Mouse (Mus musculus) intestine, embryonic 15.5 days (tissue): ENCODE measurements around the gene Esrrb. TPM values are rescaled to one million over a fixed set of nuclear protein-coding genes. Genes with fewer than 3 reads are reported as not detected.

Experiments
- ATAC-seq: fragments of 200-750 bp; cut with Nextera tagmentation; 2 replicates; pipeline ENCODE4 v1.8.0; 2017; ENCODE audit warnings: moderate TSS enrichment, moderate library complexity
- H3K27ac ChIP-seq: fragments of 300-500 bp; sonication (generic); 2 replicates; pipeline ENCODE4 v1.5.1; 2015; ENCODE audit warnings: mild to moderate bottlenecking, inconsistent platforms
- H3K27me3 ChIP-seq: fragments of 300-500 bp; sonication (generic); replicated peaks from 2 replicates; pipeline ENCODE4 v1.6.1; 2015; ENCODE audit warnings: inconsistent platforms
- H3K36me3 ChIP-seq: fragments of 300-500 bp; sonication (generic); 2 replicates; pipeline ENCODE4 v1.6.1; 2015; ENCODE audit warnings: inconsistent platforms
- H3K4me1 ChIP-seq: fragments of 300-500 bp; sonication (generic); replicated peaks from 2 replicates; pipeline ENCODE4 v1.6.1; 2015; ENCODE audit warnings: inconsistent platforms
- H3K4me2 ChIP-seq: fragments of 300-500 bp; sonication (generic); replicated peaks from 2 replicates; pipeline ENCODE4 v1.6.1; 2015; ENCODE audit warnings: mild to moderate bottlenecking, inconsistent platforms
- H3K4me3 ChIP-seq: fragments of 300-500 bp; sonication (generic); replicated peaks from 2 replicates; pipeline ENCODE4 v1.5.1; 2015; ENCODE audit warnings: inconsistent platforms
- H3K9ac ChIP-seq: fragments of 300-500 bp; sonication (generic); 2 replicates; pipeline ENCODE4 v1.6.1; 2015; ENCODE audit warnings: inconsistent platforms
- H3K9me3 ChIP-seq: fragments of 300-500 bp; sonication (generic); 2 replicates; pipeline ENCODE4 v1.6.1; 2016; ENCODE audit warnings: inconsistent platforms
- WGBS: fragments of 180-500 bp; shearing (Covaris S2); methylation state at CpG from one replicate; pipeline ENCODE4 v1.1.7; 2015; 5-methylcytosine and 5-hydroxymethylcytosine counted together
- polyA plus RNA-seq: library from polyadenylated mRNA; unstranded; fragments of >200 nt; fragmentation: Nextera tagmentation; extraction: Ambion mirVana; gene quantifications from 2 replicates; pipeline ENCODE4 v1.2.1, GENCODE M21; 2015

Esrrb gene
- polyA plus RNA-seq, 1 experiment from 2014 or later: 0.39 TPM

DNA sequence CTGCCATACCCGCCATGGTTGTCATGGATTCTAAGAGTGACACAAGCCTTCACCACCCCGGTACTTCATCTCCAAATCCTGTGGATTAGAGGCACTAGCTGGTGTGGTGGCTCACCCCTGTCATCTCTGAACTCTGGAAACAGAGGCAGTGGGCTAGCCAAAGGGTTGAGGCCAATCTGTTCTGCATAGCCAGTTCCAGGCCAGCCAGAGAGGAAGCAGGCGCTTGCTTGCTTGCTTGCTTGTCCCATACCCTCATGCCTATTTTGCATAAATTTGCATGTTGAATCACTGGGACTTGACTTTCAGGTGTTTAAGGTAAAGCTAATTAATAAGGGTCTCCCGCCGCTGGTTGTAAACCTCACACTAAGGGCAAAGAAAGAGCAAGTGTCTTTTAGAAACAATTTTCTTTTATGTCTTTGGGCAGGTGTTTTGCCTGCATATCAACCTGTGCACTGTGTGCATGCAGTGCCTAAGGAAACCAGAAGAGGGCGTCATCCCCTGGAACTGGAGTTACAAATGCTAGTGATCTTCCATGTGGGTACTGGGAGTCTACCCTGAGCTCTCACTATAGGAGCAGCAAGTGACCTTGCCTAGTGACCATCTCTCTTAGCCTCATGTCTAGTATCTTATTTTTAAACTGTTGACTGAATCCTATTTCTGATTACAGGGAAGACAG lies 147.5 kb downstream of the Esrrb start:
- Histone ChIP-seq H3K9me3 (no peaks in the 10 kb centered on the region), H3K4me1 (peaks cover 5% of the 10 kb centered on the region; the same call in 1 of the 2 replicates), H3K4me3 (no peak overlapping the region), H3K27ac (no peak overlapping the region), H3K4me2 (no peak overlapping the region), H3K36me3 (no peaks in the 10 kb centered on the region), H3K9ac (no peak overlapping the region), H3K27me3 (no peaks in the 10 kb centered on the region)
- WGBS: 78% methylated on average over 6 of the region's 6 CpGs
- ATAC-seq: no peak

DNA sequence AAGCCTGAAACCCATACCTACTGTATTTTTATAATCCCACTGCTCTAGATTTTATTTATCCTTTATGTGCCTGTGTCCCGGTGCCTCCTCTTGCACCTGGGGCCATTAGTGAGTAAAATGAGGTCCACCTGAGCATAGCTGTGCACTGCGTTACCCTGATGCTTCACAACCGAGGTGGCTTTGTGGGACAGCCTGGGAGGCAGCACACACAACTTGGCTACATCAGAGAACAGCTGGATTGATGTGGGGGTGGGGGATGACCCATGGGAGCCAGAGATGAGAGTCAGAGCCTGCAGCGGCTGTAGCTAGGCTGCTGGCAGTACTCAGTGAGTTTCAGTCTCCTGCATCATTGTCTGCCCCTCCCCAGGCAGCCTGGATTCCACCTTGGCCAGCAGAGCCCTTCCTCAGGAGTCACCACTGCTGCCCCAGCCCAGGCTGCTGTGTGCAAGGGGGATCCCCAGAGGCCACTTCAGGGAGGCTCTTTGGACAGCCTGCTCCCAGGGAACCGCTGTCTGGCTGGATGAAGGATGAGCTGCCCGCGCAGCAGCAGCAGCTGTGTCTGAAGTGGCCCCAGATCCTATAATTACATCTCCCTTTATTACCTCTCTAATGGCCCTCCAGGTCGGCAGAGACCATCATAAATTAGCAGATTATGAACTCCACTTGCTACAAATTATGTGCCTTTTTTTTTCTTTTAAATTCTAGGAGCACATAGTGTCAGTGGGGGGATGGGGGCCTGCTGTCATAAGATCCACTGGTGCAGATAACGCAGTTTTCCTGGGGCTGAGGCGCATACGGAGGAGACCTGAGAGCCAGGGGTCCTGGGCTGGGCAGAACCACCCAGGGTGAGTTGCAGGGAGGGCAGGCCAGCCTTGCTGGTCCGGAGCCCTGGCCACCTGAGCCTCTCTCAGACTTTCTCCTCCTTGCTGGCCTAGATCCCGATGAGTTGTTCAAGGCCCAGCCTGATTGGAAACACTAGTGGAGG lies 148.7 kb downstream of the Esrrb start:
- H3K27me3 ChIP-seq: no peaks in the 10 kb centered on the region
- no peak overlapping the region for H3K27ac ChIP-seq
- 33% methylated on average over 13 of the region's 13 CpGs for WGBS
- no peak overlapping the region for H3K4me2 ChIP-seq
- H3K9me3 ChIP-seq: no peaks in the 10 kb centered on the region
- peaks cover 5% of the 10 kb centered on the region; the same call in 1 of the 2 replicates for H3K4me1 ChIP-seq
- no peak overlapping the region for H3K9ac ChIP-seq
- no peak overlapping the region for H3K4me3 ChIP-seq
- ATAC-seq: 0 out of 2 replicates have a peak, but pooled peaks have one; percentile 39
- H3K36me3 ChIP-seq: no peaks in the 10 kb centered on the region

DNA sequence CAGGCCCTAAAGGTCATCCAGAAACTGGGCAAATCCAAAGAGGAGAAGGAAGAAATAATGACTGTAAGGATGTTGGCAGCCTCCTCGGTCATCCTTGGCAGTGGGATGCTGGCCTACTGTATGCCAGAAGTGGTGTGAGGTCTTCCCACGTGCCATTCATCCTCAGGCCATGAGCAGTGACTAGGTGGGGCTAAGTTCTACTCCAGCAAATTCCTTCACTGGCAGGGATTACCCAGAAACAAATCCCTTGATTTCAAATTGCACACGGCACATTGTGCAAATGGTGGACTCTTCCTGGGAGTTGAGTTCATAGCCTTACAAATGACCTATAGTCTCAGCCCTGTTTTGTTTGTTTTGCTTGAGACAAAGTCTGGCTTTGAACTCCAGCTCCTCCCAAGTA lies 151.4 kb downstream of the Esrrb start:
- ATAC-seq: no peak
- 79% methylated on average over 3 of the region's 3 CpGs for WGBS
- no peak overlapping the region for H3K9ac ChIP-seq
- no peak overlapping the region for H3K4me2 ChIP-seq
- no peaks in the 10 kb centered on the region for H3K9me3 ChIP-seq
- no peak overlapping the region for H3K27ac ChIP-seq
- H3K27me3 ChIP-seq: no peaks in the 10 kb centered on the region
- no peak overlapping the region for H3K4me3 ChIP-seq
- H3K36me3 ChIP-seq: no peaks in the 10 kb centered on the region
- peaks cover 5% of the 10 kb centered on the region; the same call in 1 of the 2 replicates for H3K4me1 ChIP-seq

DNA sequence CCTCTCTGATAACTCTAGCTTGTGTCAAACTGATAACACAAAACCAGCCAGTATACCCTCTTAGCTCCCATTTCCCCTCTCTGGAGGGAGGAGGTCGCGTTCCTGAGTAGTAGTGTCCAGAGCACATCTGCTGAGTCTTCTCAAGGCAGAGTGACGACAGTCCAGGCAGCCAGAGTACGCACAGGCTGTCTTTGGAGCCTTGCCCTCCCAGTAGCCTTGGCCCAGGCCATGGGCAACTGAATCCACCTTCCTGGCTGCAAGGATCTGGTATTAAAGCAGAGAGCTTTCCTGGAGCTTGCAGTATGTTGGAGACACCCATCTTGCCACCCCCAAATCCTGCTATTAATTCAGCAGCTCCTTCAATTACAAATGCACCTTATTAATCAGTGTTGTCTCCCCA lies 152.7 kb downstream of the Esrrb start:
- Histone ChIP-seq H3K9ac (no peak overlapping the region), H3K27ac (no peak overlapping the region), H3K4me3 (no peak overlapping the region), H3K4me2 (no peak overlapping the region), H3K27me3 (0 out of 2 replicates have a peak, but pooled peaks cover 1% of the 10 kb centered on the region), H3K9me3 (no peaks in the 10 kb centered on the region), H3K36me3 (no peaks in the 10 kb centered on the region), H3K4me1 (peaks cover 5% of the 10 kb centered on the region; the same call in 1 of the 2 replicates)
- WGBS: 65% methylated on average over 4 of the region's 4 CpGs
- ATAC-seq: no peak

DNA sequence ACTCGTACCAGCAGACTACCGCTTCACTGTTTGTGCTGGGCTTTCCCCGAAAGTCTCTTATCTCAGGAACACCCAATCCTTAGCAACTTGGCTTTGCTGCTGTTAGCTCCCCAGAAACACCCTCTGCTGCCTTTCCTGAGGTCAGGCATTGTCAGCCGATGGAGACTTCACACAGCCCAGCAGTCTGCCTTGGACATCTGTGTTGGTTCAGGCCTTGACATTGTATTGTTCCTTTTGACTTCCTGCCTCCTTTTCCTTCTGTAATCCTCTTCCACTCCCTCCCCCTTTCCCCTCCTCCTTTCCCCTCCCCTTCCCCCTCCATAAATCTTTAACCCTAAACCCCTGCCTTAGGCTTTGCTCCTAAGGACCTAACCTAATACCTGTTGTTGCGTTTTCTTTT lies 155.7 kb downstream of the Esrrb start:
- WGBS: 42% methylated on average over 5 of the region's 5 CpGs
- no peak overlapping the region for H3K9ac ChIP-seq
- no peak overlapping the region for H3K4me3 ChIP-seq
- ATAC-seq: no peak
- H3K4me2 ChIP-seq: no peak overlapping the region
- H3K27me3 ChIP-seq: peaks cover 12% of the 10 kb centered on the region
- H3K4me1 ChIP-seq: no peaks in the 10 kb centered on the region
- H3K9me3 ChIP-seq: no peaks in the 10 kb centered on the region
- no peak overlapping the region for H3K27ac ChIP-seq
- H3K36me3 ChIP-seq: no peaks in the 10 kb centered on the region

DNA sequence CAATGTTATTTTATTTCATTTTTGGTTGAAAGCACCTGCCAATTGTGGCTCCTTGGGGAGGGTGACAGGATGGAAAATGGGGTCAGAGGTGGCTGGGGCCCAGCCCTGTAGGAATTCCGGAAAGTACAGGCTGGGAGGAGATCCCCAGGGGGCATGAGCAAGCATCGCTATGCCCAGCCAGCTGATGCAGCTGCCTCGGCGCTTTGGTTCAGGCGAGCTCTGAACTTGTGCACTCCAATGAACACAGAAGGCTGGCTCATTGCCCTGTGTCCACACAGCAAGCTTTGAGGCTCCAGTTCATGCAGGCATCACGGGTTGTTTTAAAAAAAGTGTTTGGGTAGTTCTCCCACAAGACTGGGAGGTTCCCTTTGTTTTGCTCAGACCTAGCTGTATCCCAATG lies 156.8 kb downstream of the Esrrb start:
- WGBS: 64% methylated on average over 6 of the region's 6 CpGs
- H3K27me3 ChIP-seq: peaks cover 12% of the 10 kb centered on the region
- no peak overlapping the region for H3K4me2 ChIP-seq
- H3K4me1 ChIP-seq: no peaks in the 10 kb centered on the region
- no peak overlapping the region for H3K27ac ChIP-seq
- H3K9ac ChIP-seq: no peak overlapping the region
- H3K9me3 ChIP-seq: no peaks in the 10 kb centered on the region
- no peak for ATAC-seq
- H3K4me3 ChIP-seq: no peak overlapping the region
- no peaks in the 10 kb centered on the region for H3K36me3 ChIP-seq

DNA sequence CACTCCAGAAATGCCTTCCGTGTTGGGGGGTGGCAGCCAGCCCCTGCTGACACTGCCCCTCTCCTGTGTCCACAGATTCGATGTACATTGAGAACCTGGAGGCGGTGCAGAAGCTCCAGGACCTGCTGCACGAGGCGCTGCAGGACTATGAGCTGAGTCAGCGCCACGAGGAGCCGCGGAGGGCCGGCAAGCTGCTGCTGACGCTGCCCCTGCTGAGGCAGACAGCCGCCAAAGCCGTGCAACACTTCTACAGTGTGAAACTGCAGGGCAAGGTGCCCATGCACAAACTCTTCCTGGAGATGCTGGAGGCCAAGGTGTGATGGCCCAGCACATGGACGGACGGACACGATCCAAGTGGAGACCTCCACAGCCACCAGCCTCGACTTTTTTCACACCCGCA lies 157.8 kb downstream of the Esrrb start:
- H3K4me1 ChIP-seq: no peaks in the 10 kb centered on the region
- WGBS: 24% methylated on average over 18 of the region's 18 CpGs
- no peaks in the 10 kb centered on the region for H3K36me3 ChIP-seq
- no peak for ATAC-seq
- H3K4me3 ChIP-seq: no peak overlapping the region
- H3K27ac ChIP-seq: no peak overlapping the region
- no peak overlapping the region for H3K9ac ChIP-seq
- H3K4me2 ChIP-seq: no peak overlapping the region
- H3K27me3 ChIP-seq: peaks cover 12% of the 10 kb centered on the region
- H3K9me3 ChIP-seq: no peaks in the 10 kb centered on the region

DNA sequence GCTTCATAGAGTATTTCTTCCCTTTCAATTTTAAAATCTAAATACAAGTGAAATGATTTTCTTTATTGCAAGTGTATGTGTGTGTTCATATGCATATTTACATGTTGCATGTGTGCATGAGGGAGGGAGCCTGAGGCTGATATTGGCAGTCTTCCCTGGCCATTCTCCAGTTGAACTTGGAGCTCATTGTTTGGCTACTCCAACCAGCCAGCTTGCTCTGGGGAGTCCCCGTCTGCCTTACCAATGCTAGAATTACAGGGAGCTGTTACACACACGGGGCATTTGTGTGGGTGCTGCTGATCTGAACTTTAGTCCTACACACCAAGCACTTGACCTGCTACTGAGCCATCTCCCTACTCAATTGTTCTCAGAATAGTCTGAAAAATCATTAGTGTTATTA lies 173.4 kb downstream of the Esrrb start:
- no peaks in the 10 kb centered on the region for H3K36me3 ChIP-seq
- H3K4me2 ChIP-seq: no peak overlapping the region
- WGBS: 68% methylated on average over 2 of the region's 2 CpGs
- no peaks in the 10 kb centered on the region for H3K27me3 ChIP-seq
- H3K27ac ChIP-seq: no peak overlapping the region
- no peak for ATAC-seq
- no peak overlapping the region for H3K9ac ChIP-seq
- no peaks in the 10 kb centered on the region for H3K4me1 ChIP-seq
- no peak overlapping the region for H3K4me3 ChIP-seq
- no peaks in the 10 kb centered on the region for H3K9me3 ChIP-seq

DNA sequence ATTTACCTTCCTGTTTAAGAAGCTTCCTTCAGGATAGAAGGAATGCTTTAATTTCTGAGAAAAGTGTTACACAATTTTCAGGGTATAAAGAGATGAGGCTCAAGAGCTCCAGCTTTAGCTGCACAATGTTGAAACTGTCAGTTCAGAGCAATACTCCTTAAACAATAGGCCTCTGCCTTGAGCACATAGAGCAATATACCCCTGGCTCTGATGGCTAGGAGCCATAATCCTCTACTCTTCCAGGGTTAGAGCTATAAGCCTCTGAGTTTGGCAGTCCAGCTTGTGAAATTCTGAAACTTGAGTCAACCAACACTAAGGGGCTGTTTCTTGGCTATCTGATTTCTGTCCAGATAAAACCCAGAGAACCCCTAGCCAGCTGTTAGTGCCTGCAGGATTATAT lies 176.9 kb downstream of the Esrrb start:
- Histone ChIP-seq H3K27me3 (no peaks in the 10 kb centered on the region), H3K27ac (no peak overlapping the region), H3K4me2 (no peak overlapping the region), H3K9me3 (no peaks in the 10 kb centered on the region), H3K36me3 (no peaks in the 10 kb centered on the region), H3K9ac (no peak overlapping the region), H3K4me3 (no peak overlapping the region), H3K4me1 (no peaks in the 10 kb centered on the region)
- ATAC-seq: no peak

DNA sequence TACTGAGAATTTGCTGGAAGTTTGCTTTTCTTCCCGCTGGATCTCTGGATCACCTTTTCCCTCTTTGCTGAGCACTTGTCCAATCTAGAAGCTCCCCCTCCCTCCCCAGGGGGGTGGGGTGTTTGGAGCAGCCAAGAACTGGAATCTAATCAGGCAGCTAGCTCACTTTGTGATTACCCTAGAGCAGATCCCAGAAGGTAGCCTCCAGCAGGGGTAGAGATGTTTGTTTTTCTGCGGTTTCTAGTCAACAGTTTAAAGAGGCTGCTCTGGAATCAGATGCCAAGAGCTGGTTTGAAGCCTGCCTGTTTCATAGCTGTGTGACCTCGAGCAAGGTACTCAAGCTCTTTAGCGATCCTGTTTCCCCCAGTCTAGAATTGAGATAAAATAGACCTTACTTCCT lies 177.8 kb downstream of the Esrrb start:
- Histone ChIP-seq H3K27me3 (no peaks in the 10 kb centered on the region), H3K9me3 (no peaks in the 10 kb centered on the region), H3K36me3 (no peaks in the 10 kb centered on the region), H3K9ac (no peak overlapping the region), H3K4me2 (no peak overlapping the region), H3K4me3 (no peak overlapping the region), H3K4me1 (no peaks in the 10 kb centered on the region), H3K27ac (no peak overlapping the region)
- 60% methylated on average over 4 of the region's 4 CpGs for WGBS
- no peak for ATAC-seq

DNA sequence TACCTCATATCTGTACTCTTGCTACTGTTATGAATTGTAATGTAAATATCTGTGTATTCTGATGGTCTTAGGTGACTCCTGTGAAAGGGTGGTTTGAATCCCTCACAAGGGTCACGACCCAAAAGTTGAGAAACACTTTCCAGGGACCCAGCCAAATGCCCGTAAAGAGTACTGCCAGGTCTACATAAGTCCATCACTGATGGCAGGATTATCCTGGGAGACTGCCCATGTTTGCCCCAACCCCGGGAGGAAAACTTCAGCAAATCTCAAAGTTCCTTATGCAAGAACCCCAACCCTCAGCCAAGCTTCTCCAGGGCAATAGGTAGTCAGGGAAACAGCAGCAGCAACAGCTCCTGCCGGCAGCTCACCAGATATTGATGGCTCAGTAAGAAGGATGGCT lies 178.6 kb downstream of the Esrrb start:
- H3K4me2 ChIP-seq: no peak overlapping the region
- 76% methylated on average over 4 of the region's 4 CpGs for WGBS
- no peaks in the 10 kb centered on the region for H3K36me3 ChIP-seq
- H3K4me1 ChIP-seq: no peaks in the 10 kb centered on the region
- no peak overlapping the region for H3K4me3 ChIP-seq
- no peaks in the 10 kb centered on the region for H3K9me3 ChIP-seq
- H3K27ac ChIP-seq: no peak overlapping the region
- H3K9ac ChIP-seq: no peak overlapping the region
- H3K27me3 ChIP-seq: no peaks in the 10 kb centered on the region
- no peak for ATAC-seq

DNA sequence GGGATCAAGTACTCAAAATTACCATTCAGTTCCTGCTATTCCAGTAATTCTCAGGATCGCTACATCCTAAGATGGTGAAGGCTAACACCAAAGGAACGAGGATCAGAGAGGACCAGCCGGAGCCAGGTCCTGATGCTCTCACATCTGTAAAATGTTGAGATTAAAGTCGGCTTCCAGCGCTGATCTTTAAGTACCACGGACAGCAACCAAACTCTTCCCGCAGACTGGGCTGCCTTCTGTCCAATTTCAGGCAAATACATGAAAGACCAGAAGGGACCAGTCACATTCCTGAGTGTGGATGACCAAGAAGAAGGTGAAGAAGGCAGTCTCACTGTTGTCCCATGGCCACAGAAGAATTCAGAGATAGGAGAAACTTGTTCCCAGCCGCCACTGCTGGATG lies 186.9 kb downstream of the Esrrb start:
- no peaks in the 10 kb centered on the region for H3K9me3 ChIP-seq
- H3K27me3 ChIP-seq: 0 out of 2 replicates have a peak, but pooled peaks cover 2% of the 10 kb centered on the region
- H3K4me2 ChIP-seq: no peak overlapping the region
- H3K27ac ChIP-seq: no peak overlapping the region
- no peak overlapping the region for H3K9ac ChIP-seq
- H3K36me3 ChIP-seq: no peaks in the 10 kb centered on the region
- H3K4me3 ChIP-seq: no peak overlapping the region
- WGBS: 24% methylated on average over 8 of the region's 8 CpGs
- ATAC-seq: no peak
- H3K4me1 ChIP-seq: no peaks in the 10 kb centered on the region
